Mouse (Mus musculus): ENCODE data around the gene B4galnt4.

Gene B4galnt4

GRCm38 (mm10) chr7:141073782-141074181, 12.9 kb downstream of the B4galnt4 start:
- no peak for DNase-seq

- DNase-seq, result no peak
Observed at GRCm38 (mm10) chr7:141077841-141078240, 16.9 kb downstream of the B4galnt4 start, which contains the start of gene Pkp3. Gene Pkp3, plus strand, starts transcription at chr7:141078218.

GRCm38 (mm10) chr7:141078876-141079275, 18.0 kb downstream of the B4galnt4 start:
- DNase-seq, result no peak

- peak; percentile 68 to 69 for DNase-seq
Observed at GRCm38 (mm10) chr7:141079481-141080449, 18.9 kb downstream of the B4galnt4 start.

- no peak for DNase-seq
Observed at GRCm38 (mm10) chr7:141087894-141088293, 27.0 kb downstream of the B4galnt4 start.

GRCm38 (mm10) chr7:141088473-141088872, 27.6 kb downstream of the B4galnt4 start:
- DNase-seq, result no peak

GRCm38 (mm10) chr7:141090228-141090627, 29.3 kb downstream of the B4galnt4 start:
- DNase-seq, result no peak

GRCm38 (mm10) chr7:141092051-141092735, 31.3 kb downstream of the B4galnt4 start:
- DNase-seq, result peak; percentile 94 to 95

GRCm38 (mm10) chr7:141093950-141094349, 33.0 kb downstream of the B4galnt4 start:
- peak; percentile 87 for DNase-seq

GRCm38 (mm10) chr7:141094487-141095205, 33.7 kb downstream of the B4galnt4 start:
- DNase-seq, result peak; percentile 87 to 91

- peak in 1 of 2 experiments; percentile 20 for DNase-seq
Observed at GRCm38 (mm10) chr7:141096021-141096420, 35.1 kb downstream of the B4galnt4 start.

GRCm38 (mm10) chr7:141096649-141097056, 35.7 kb downstream of the B4galnt4 start:
- peak; percentile 71 to 73 for DNase-seq

GRCm38 (mm10) chr7:141097177-141097576, 36.3 kb downstream of the B4galnt4 start:
- no peak for DNase-seq

GRCm38 (mm10) chr7:141099911-141100691, 39.2 kb downstream of the B4galnt4 start, which contains the start of gene Sigirr:
Gene Sigirr, minus strand, starts transcription at chr7:141100572.
- DNase-seq, result peak in 1 of 2 experiments; percentile 64

GRCm38 (mm10) chr7:141103161-141103560, 42.3 kb downstream of the B4galnt4 start:
- DNase-seq, result no peak

- no peak for DNase-seq
Observed at GRCm38 (mm10) chr7:141115874-141116273, 55.0 kb downstream of the B4galnt4 start.

GRCm38 (mm10) chr7:141117636-141118035, 56.7 kb downstream of the B4galnt4 start, which contains the start of gene Ano9:
Gene Ano9, minus strand, starts transcription at chr7:141117806.
- peak; percentile 71 to 79 for DNase-seq

- DNase-seq, result no peak
Observed at GRCm38 (mm10) chr7:141119487-141119886, 58.6 kb downstream of the B4galnt4 start.

GRCm38 (mm10) chr7:141120605-141121004, 59.7 kb downstream of the B4galnt4 start:
- DNase-seq, result no peak

- DNase-seq, result peak; percentile 90 to 95
Observed at GRCm38 (mm10) chr7:141121051-141121531, 60.2 kb downstream of the B4galnt4 start.
